Comparison of ENCODE assay signal across 9 mouse cellular contexts in the genomic region with DNA sequence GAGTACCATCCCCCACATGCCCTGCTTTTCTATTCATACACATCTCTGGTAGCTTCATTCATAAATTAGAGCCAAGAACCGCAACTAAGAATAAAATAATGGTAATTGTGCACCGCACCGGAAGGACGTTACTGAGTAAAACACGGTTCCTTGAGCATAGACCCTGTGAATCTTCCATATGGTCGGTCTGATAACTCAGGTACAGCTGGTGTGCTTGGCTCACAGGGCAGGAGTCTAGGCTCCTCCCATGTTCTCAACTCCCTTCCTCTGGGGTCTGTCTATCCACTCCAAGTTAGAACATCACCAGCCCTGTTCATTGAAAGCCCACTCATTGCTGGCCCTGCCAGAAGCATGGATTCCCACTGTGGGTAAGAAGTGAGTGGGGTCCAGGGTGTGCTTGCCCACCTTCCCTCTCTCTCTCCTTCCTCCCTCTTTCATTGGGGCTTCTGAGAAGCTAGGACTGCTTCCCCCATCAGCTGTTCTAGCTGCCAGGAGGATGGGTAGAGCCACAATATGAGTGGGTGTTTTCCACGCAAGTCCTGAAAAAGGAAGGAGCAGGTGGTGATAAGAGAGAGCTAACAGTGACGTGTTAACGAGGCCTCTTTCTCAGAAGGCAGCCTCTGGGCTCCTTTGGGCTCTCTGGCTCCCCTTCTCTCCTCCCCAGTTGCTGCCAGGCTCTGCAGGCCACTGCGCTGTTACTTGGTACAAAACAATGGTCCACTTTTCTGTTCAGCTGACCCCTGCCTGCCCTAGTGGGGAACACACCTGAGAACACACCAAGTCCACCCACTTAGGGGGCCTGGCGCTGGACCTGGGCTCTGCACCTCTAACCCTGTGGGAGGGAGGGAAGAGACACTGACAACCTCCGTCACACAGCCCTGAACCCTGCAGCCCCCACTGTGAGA. TPM values are rescaled to one million over a fixed set of nuclear protein-coding genes. Genes with fewer than 3 reads are reported as not detected.
A peak's percentile ranks its signal among the peaks of the same experiment; 100 is the strongest.
DNase-seq lines count a peak whose midpoint lies in the region; ATAC-seq and TF ChIP-seq lines count a peak whose summit lies in the region.
"Had no signal": no experiment of that assay in that cellular context is flagged by ENCODE, and none has a peak within 500 bp of the region (broad histone marks: within the 10 kb centered on the region; RNA-seq: fewer than 3 reads in every experiment).

No protein-coding gene starts in this region.

- 85% methylated on average over 12 of the region's 12 CpGs for WGBS in intestine, embryonic 16.5 days
- 81% methylated on average over 12 of the region's 12 CpGs for WGBS in intestine, postnatal 0 days

- TF ChIP-seq POLR2A in bone marrow macrophage, adult 2 months (IDR thresholded peaks at IDR 0.05; ENCODE audit: borderline replicate concordance, low read depth, low read length) = no peak

- H3K9ac ChIP-seq in intestine, embryonic 16.5 days (ENCODE audit: low read depth, low read length) = no peak overlapping the region
- H3K9ac ChIP-seq in intestine, postnatal 0 days (ENCODE audit: low read depth, low read length) = no peak overlapping the region

- no peak for TF ChIP-seq CTCF in intestine, postnatal 0 days (IDR thresholded peaks at IDR 0.05; ENCODE audit: low read depth)
- TF ChIP-seq CTCF in bone marrow macrophage, adult 2 months (IDR thresholded peaks at IDR 0.05; ENCODE audit: low read depth, low read length) = no peak

- no peak overlapping the region for H3K4me3 ChIP-seq in intestine, embryonic 16.5 days (ENCODE audit: low read length)
- no peak overlapping the region for H3K4me3 ChIP-seq in intestine, postnatal 0 days (ENCODE audit: low read depth, low read length)
- H3K4me3 ChIP-seq in bone marrow macrophage, adult 2 months (ENCODE audit: insufficient read depth, low read length) = no peak overlapping the region

- no peaks in the 10 kb centered on the region for H3K27me3 ChIP-seq in intestine, embryonic 16.5 days (replicated peaks; ENCODE audit: control insufficient read depth, insufficient read depth, low read length)
- H3K27me3 ChIP-seq in intestine, postnatal 0 days (replicated peaks; ENCODE audit: control insufficient read depth, insufficient read depth, low read length) = no peaks in the 10 kb centered on the region

- peaks cover 3% of the 10 kb centered on the region; the same call in 1 of the 2 replicates for H3K36me3 ChIP-seq in intestine, embryonic 16.5 days (ENCODE audit: control insufficient read depth, insufficient read depth, low read length)
- H3K36me3 ChIP-seq in intestine, postnatal 0 days (ENCODE audit: control insufficient read depth, insufficient read depth) = no peaks in the 10 kb centered on the region; the same call in none of the 2 replicates

- no peak for DNase-seq in frontal cortex, postnatal 10 days (ENCODE audit: low spot score in 2 of 2)
- DNase-seq in left cerebral cortex, postnatal 36 days (ENCODE audit: low spot score in 2 of 2) = peak; percentile 62 to 71
- no peak for DNase-seq in T-cell, adult 2 months (ENCODE audit: low spot score)
- DNase-seq in lung, postnatal 25 days (ENCODE audit: low spot score) = no peak
- DNase-seq: B cell, adult 2 months had no signal

- H3K27ac ChIP-seq in intestine, embryonic 16.5 days (ENCODE audit: low read length) = no peak overlapping the region
- no peak overlapping the region for H3K27ac ChIP-seq in intestine, postnatal 0 days (ENCODE audit: low read depth, low read length)
- H3K27ac ChIP-seq in bone marrow macrophage, adult 2 months (ENCODE audit: insufficient read depth, low read depth, low read length) = peak overlapping the region; percentile 2; the same call in 1 of the 2 replicates

- H3K4me1 ChIP-seq in intestine, embryonic 16.5 days (ENCODE audit: control insufficient read depth, insufficient read depth, low read length) = peaks cover 15% of the 10 kb centered on the region
- H3K4me1 ChIP-seq in intestine, postnatal 0 days (replicated peaks; ENCODE audit: control insufficient read depth, insufficient read depth, low read length) = peaks cover 4% of the 10 kb centered on the region; the same call in 1 of the 2 replicates
- peaks cover 36% of the 10 kb centered on the region for H3K4me1 ChIP-seq in bone marrow macrophage, adult 2 months (ENCODE audit: control insufficient read depth, insufficient read depth, low read length)

- ATAC-seq in frontal cortex, adult (ENCODE audit: low TSS enrichment) = peak; percentile 85
- ATAC-seq in intestine, embryonic 16.5 days = 0 out of 2 replicates have a peak, but pooled peaks have one; percentile 14
- no peak for ATAC-seq in intestine, postnatal 0 days

- no peaks in the 10 kb centered on the region for H3K9me3 ChIP-seq in intestine, embryonic 16.5 days (ENCODE audit: control insufficient read depth, low read length)
- no peaks in the 10 kb centered on the region for H3K9me3 ChIP-seq in intestine, postnatal 0 days (ENCODE audit: control insufficient read depth)

- no peak overlapping the region for H3K4me2 ChIP-seq in intestine, embryonic 16.5 days (ENCODE audit: low read depth, low read length)
- H3K4me2 ChIP-seq in intestine, postnatal 0 days (replicated peaks; ENCODE audit: low read depth) = no peak overlapping the region

- intact Hi-C loops in left cerebral cortex, postnatal 36 days (cut with DNase I) = loop anchor here (5.0 kb wide), 2 partner anchors 56 to 69 kb away; no protein-coding TSS in a partner anchor

RNA-seq across cellular contexts. Expression of a gene that starts 14.1 kb away (rescaled TPM):
- 12.2 and 14.4 TPM in 2 replicates for polyA plus RNA-seq in intestine, embryonic 16.5 days (2015; fragmentation: Nextera tagmentation; extraction: Ambion mirVana)
- polyA plus RNA-seq in intestine, postnatal 0 days (2015; fragmentation: Nextera tagmentation; extraction: Ambion mirVana) = 18.9 and 19.4 TPM in 2 replicates
- 25.8 and 32.2 TPM in 2 replicates for polyA plus RNA-seq in bone marrow macrophage, adult 2 months (2012; ENCODE audit: insufficient read depth, insufficient read length, missing spikeins)
- 10 to 100 TPM; 25.0 to 66.5 TPM for total RNA-seq in left cerebral cortex, postnatal 36 days (2021)

RNA-seq across cellular contexts. Expression of a gene that starts 14.7 kb away (rescaled TPM):
- polyA plus RNA-seq in intestine, embryonic 16.5 days (2015; fragmentation: Nextera tagmentation; extraction: Ambion mirVana) = 88.6 and 91.2 TPM in 2 replicates
- 48.6 TPM in 2 replicates for polyA plus RNA-seq in intestine, postnatal 0 days (2015; fragmentation: Nextera tagmentation; extraction: Ambion mirVana)
- polyA plus RNA-seq in bone marrow macrophage, adult 2 months (2012; ENCODE audit: insufficient read depth, insufficient read length, missing spikeins) = 30.6 and 37.2 TPM in 2 replicates
- 100 to 1,000 TPM; 154 TPM for total RNA-seq in left cerebral cortex, postnatal 36 days (2021)

Comparison
In these comparisons a context has a peak if more than half of its experiments do, and no peak if none do; other contexts are left out.
1. DNase-seq: peak in left cerebral cortex, postnatal 36 days (2 of 2); none in frontal cortex, postnatal 10 days (0 of 2), T-cell, adult 2 months (single experiment) and lung, postnatal 25 days (single experiment).